Mouse (Mus musculus) mature B cell (primary cell): ENCODE measurements around the gene Amotl2.

Source experiments
- in situ Hi-C: fragments of 300-500 bp; cut with MboI; formaldehyde crosslinking; loops from 2 replicates; pipeline ENCODE4 v1.14.3; 2019

Gene Amotl2

DNA sequence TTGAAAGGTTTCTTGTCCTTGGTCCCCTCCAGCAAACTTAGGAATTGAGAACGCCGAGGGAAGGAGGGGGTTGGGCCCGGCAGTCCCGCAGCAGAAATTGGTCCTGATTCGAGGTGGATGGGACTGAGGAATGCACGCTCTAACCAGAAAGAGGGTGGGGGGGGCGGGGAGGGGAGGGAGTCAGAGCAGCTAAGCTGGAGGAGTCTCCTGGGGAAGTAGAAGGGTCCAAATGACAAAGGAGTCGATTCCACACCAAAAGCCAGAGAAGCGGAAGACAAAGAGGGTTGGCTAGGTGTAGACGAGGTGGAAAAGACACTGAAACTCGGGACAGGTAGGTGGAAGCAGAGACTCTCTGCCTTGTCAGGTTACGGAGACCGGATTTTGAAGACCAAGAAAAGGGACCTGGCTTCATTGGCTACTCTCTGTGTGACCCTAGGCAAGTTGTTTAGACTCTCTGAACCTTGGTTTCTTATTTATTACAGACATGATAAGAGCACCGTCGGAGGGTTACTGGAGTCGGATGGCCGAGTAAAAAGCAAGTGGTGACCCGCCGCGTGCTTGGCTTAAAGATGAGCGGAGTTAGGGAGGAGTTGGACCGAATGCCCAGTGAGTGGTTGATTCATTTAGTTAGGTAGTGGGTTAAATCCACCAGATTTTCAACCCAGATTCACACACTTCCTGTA lies at the start of gene Amotl2:
TSS of gene Amotl2 (plus strand) at position 192 of the 683 bp plus-strand sequence.
- in situ Hi-C loops, result no loop called here

DNA sequence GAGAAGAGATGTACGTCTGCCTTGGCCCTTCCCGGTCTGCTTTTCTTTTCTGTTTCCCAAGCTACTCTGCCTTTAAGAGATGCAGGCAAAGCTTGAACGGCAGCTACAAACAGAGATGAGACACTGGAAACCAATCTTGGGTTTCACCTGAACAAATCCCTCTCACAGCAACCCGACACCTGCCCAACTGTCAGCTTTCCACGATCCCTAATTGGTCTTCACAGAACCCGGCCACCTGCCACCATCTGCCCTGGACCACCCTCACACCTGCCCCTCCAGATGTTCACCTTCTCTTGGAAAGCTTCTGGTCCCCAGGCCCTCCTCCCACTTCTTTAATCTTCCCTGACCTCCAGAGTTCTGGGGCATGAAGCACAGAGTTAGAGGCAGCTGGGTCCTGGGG lies 48.4 kb upstream of the Amotl2 start:
- in situ Hi-C loops, result no loop called here

DNA sequence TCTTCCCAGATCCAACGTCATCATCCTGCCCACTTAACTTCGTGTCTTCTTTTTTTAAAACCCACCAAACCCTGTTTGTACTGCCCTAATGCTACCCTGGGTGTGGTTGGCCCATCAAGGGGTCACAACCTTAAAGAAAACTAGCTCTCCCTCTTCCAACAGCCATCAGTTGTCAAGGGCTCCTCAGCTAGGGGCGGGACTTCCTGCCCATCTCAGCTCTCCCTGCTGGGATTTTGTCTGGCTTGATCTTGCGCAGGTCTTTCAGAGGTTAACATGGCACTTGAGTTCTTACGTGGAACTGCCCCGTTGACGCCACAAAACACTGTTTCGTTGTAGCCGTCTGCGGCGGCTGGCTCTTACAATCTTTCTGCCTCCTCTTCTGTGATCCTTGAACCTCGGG lies 47.6 kb upstream of the Amotl2 start:
- in situ Hi-C loops, result no loop called here

DNA sequence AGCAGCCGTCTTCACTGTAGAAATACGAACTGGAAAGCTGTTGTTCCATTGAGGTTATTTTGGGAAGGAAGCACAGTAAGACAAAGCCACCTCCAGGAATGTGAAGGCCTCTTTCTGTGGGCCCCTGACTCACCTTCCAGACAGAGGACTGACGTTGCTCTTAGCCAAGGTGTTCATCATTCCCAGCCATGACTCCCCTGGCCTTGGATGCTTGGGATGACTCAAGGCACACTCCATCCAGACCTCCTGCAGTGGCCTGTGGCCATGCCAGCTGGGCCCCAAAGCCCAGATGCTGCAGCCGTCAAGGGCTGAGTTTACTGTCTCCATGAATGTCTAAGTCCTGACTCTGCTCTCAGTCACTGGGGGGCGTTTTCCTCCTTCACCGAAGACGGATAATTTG lies 43.1 kb upstream of the Amotl2 start:
- in situ Hi-C loops, result no loop called here

DNA sequence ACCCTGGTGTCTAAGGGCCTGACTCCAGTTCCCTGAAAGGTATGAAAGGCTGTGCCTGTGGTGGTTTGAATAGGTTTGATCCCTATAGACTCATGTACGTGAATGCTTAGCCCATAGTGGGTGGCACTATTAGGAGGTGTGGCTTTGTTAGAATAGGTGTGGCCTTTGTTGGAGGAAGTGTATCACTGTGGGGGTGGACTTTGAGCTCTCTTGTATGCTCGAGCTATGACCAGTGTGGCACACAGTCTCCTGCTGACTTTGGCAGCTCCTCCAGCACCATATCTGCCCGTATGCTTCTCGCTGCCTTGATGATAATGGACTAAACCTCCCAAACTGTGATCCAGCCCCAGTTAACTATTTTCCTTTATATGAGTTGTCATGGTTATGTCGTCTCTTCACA lies 40.5 kb upstream of the Amotl2 start:
- in situ Hi-C loops, result no loop called here

DNA sequence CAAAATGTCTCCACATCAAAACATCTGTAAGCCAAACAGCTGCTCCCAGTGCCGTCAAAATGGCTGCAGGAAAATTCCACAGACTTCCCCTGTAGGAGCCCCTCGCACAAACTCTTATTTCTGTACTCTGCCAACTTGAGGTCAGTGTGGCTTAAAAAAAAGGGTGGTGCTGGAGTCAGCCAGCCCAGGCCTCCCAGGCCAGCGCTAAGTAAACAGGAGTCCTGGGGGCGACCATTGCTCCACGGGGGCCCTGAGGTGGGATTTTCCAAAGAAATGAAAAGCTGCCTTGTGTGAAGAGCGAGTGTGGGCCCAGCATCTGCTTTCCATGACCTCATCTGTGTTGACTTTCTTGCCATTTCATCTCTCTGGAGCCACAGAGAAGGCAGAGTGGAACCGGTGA lies 35.0 kb upstream of the Amotl2 start:
- in situ Hi-C loops, result no loop called here

DNA sequence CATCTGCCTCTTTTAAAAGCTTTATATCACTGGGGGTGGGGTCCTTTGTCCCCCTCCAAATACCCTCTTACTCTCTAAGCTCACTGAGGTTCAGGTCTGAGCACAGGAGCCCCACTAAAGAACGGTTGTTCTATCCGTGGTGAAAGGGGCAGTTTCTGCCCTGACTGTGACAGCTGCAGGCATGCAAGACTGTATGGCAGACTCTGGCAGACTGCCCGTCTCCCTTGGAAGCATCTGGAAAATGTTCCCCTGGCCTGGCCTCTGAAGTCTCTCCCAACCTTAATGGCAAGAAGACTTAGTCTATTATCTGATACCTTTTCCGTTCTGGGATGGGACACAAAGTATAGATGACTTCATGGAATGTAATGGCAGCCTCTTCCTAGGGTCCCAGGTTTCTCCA lies 28.5 kb upstream of the Amotl2 start:
- in situ Hi-C loops, result no loop called here

DNA sequence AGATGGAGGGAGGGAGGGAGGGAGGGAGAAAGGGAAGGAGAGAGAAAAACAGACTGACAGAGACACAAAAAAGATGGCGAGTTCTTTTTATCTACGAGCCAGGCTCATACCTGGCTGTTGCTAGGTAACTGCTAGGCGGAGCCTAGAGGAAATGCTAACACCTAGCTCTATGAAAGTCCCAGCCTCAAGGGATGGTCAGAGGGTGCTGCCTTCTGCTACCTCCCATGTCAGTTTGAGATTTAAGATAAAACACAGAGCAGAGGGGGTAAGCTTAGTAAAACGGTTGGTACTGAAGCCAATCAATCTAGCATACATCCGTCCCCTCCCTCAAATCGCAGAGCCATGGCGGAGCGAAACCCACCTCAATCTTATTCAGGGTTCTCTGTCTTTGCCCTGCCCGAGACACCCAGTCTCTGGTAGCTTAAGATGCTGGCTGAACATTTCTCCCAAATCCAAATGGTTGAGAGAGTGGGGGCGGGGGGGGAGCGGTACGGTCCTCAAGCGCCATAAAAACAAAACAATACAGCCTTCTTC lies 27.0 kb upstream of the Amotl2 start:
- in situ Hi-C loops, result no loop called here

DNA sequence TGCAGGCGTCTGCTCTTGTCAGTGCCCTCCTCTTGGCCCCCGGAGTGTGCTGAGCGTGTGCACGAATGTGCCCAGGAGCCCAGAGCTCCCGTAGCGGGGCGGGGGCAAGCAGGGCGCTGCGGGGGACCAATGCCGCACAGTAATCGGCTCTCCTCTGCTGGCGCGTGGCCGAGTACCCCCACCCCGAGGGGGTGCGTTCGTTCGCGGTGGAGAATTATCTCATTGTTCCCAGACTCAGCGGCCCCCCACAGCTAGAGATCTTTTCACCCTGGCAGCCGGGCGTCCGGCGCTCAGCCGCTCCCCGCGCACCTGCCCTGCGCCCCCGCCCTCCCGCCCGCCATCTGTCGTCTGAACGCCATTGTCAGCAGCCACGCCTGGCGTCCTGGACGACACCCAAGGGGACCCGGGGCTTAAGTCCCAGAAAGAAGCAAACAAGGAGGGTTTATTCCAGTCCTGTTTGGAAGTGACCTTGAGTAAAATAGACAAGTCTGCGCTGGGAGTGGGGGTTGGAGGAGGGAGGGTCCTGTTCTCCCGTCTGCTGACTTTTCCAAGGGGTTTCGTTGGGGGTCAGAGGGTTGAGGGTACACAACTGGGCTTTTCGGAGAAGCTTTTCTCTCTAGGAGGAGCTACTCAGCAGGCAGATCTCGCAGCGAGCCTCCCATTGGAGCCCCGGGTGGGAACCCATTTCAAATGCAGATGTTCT lies 26.4 kb upstream of the Amotl2 start:
- in situ Hi-C loops, result no loop called here

DNA sequence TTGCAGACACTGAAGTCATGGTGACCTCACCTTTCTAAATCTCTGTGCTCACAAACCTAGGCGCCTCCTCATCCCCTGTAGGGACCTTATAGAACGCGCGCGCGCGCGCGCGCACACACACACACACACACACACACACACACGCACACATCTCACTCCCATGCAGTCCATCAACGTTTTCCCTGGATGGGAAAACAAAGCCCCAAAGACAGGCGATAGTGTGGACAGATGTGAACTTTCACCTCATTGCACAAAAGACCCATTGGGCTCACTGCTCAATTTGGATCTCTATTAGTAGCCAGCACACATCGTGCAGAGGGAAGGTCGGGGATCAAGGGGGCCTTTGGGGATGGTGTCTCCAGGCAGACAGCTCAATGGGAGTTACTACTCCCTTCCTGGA lies 25.6 kb upstream of the Amotl2 start:
- in situ Hi-C loops, result no loop called here

DNA sequence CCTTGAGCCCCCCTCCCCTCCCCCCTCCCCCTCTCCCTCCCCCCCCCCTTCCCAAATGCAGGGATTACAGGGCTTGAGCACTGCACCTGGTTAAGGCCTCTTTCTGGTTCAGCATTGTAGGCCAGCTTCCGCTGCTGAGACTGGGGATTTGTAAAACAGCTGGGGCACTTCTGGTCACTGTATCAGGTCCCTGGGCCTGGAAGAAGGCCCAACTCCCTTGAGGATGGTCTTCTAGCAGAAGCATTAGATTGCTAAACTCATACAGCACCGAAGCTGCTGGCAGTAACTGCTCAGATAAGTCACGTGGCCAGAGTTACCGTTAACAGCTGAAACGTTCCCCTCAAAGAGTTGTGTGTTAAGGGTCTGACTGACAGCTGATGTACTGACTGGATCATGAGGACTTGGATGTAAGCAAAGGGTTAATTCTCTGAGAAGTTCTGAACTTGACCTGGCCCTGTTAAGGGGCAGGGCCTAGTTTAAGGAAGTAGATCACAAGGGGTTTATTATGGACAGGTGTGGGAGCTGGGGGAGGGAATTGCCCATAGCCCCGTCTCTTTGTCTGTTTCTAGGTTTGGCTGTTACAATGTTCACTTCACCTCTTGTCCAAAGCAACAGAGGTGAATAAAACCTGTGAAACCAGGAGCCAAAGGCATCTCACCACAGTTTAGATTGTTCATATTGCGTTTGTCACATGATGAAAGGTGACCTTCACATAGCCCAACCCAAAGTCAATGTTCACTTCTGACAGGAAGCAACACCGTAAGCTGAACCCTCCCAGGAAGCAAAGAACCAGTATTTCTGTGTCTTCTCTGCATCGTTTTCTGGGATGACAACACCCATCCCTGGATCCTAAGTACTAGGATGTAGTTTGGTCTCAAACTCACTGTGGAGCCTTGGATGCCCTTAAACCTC lies 23.7 kb upstream of the Amotl2 start:
- in situ Hi-C loops, result no loop called here

DNA sequence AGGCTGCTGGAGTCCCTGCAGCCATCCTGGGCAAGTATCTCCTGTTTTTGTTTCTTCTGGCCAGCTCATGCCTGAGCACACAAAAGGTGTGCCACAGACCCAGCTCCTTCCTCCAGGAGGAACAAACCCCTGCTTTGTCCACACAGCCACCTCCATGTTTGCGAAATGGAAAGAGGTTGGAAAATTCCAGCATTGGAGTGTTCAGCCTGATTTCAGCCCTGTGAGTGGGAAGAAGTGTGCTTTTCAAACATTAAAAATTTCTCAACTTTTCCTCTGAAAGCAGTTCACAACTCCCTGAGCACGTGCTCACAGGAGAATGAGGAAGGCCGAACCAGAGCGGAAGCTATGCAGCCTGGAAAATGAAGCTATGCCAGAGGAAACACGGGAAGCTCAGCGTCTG lies 15.4 kb upstream of the Amotl2 start:
- in situ Hi-C loops, result no loop called here

DNA sequence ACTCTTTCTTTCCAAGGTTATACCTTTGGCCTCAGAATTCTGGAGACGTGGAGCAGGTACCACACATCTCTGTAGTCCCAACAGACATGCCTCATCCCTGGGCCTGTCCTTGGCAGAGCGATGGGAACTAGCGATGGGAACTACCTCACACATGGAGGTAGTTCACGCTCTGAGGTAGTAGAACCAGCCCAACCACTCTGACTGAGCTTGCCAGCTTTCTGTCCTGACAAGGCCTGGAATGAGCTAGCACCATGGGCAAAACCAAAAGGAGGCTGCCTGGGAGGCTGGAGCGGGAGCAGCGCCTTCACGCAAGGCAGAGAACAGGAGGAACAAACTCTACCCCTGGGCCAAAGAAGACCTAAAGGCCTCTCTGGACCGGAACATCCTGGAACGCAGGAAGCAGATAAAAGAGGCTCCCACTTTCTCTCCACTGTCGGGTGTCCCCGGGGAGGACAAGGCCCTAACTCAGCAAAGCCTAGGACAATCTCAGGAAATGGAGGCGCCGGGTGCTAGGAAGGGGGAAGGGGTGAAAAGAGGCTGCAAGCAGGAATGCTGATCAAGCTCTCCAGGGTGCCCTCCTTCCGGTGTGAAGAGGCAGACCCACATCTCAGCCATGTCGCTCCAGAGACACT lies 6.9 kb upstream of the Amotl2 start:
- in situ Hi-C loops, result no loop called here

DNA sequence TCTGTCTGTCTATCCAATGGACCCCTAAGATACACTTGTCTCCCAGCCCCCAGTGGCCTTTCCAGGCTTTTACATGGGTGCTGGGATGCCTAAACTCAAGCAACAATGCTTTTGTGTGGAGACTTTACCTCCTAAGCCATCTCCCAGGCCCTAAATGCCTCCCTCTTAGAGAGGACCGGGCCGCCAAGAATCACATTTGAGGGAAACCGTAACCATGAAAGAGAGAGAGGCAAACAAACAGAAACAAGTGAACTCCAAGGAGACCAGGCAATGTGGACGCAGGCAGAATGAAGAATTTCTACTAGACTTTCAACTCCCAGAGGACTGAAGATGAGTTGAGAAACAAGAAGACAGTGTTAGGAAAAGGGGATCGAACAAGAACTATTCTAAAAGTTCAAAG lies 6.0 kb upstream of the Amotl2 start:
- in situ Hi-C loops, result no loop called here

DNA sequence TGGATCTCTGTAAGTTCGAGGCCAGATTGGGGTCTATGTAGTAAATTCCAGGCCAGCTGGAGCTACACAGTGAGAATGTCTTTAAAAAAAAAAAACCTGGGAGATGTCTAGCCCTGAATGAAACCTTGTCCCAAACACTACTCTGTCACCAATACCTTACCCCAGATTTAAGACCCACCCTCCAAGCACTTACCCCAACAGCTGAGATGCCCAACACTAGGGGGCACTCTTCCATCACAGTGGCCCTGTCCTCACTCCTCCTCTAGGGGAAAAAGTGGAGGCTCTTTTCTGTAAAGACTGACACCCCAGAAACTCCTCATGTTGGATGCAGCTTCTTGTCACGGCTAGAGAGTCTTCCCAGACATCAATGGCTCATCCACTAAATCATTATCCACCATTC lies 2.7 kb upstream of the Amotl2 start:
- in situ Hi-C loops, result no loop called here

DNA sequence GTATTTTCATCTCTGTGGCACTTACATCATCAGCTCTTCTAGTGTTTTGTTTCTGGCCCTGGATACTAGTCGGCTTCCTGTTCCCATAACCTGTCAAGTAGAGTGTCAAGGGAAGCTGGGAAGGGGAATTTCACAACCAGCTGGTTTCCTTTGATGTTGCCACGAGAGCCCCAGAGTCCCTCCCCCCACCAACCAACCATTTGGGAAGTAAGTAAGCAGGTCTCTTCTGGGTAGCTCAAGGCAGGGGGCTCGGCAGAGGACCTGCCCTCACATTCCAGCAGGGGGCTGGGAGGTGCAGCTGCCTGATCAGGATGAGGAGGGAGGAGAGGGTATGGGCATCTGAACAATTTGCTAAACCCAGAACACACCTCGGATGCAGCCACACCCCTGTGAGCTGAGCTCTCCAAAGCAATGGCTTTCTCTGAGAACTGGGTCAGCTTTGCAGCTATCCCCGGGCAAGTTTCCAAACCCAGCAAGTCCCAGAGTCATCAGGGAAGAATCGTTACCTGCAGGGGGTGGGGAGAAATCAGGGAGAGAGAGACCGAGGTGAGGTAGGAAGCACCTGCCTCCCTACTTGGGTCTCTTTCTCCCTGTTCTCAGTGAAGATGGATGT lies 1.5 kb upstream of the Amotl2 start:
- in situ Hi-C loops, result no loop called here

DNA sequence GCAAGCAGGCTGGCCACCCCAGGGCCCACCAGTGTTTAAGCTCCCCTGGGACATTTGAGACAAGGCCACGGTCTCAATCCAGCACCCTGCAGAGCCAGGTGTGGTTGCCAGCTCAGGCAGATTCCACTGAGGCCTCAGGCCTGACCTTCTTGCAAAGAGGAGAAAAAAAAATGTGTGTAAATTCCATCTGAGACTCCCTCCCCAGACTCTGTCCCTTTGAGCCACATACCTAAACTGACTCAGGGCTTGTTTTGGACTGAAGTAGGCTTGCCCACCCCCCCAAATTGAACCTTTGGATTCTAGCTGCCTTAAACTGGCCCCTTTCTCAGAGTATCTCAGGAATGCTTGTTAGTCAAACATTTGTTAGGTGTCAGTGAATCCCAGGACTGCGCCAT lies 969 bp upstream of the Amotl2 start:
- in situ Hi-C loops, result no loop called here

DNA sequence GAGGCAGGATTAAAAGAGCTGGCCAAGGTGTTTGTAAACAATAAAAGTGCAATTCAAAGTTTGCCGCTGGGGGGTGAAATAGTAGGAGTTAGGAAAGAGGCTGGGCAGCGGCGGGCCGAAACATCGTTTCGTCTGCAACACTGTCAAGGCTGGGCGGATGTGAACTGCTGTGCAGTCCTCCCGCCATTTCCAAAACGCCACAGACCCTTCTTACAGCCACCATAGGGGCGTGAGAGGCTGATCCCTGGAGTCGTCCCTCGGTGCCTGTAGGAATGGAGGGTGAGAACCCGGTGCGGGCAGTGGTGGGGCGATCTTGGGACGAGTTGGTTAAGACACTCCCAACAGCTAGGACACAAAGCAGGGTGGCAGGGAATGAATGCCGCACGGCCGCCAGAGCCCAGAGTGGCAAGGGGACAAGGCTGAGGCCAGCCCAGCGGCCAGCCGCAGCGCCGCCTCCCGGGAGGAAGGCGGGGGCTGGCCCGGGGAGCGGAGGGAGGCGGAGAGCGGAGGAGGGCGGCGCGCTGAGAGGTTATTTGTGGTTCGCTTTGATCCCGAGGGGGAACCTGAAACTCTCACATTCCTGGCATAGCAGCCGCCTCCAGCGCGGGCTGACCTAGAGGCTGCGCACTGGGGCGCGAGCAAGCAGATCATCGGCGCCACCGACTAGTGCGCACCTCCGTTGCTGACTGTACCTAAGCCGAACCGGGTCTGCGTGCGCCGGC lies 853 bp downstream of the Amotl2 start:
- in situ Hi-C loops, result no loop called here

DNA sequence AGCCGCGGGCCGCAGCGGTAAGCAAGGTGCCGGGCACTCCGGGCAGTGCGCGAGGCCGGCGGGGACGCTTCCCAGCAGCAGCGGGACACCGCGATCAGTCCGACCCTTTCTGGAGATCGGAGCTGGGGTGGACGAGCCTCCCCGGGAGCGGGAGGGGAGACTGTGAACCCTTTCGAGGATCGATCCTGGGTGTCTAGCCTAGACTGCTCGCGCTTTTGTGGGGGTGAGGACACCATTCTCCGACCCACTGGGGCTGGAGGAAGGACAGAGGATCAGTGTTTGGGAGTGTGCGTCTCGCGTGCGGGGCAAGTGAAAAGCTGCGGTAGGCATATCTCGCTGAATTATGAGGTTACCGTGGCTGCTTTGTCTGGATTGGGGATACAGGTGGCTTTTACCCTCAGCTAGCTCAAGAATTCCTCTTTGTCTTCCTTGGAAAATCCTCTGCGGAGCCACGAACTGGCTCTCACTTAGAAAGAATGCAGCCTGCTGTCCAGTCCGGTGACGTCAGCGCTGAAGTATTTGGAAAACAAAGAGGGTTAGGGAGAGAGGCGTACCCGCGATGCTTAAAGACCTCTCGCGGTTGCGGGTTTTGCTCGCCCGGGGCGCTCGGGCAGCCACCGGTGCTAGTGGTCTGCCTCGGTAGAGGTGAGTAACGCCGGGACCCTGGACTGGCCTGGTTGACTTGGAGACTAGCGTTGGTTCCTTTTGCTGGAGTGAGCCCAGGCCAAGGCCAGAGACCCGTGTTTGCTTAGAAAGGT lies 1.6 kb downstream of the Amotl2 start:
- in situ Hi-C loops, result no loop called here

DNA sequence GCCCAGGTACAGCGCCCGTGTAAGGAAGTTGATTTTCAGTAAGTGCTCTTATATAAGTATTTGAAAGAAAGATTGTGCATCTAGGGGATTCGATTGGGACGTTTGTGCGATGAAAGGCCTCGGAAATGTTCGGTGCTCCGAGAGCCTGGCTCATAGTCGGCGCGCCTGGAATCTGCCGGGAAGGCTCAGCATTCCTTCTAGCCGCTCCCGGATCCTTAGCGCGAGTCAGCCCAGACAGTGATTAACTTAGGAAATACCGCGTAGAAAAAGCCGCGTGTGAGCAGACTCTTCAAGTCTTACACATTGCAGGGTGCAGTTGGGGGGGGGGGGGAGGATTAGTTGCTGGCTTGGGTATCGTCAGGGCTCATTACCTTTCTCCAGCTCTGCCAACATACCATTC lies 2.2 kb downstream of the Amotl2 start:
- in situ Hi-C loops, result no loop called here
